Mouse (Mus musculus) adrenal gland, postnatal 36 days (tissue): Measurements from ENCODE around the gene Pdcd4. TPM values are rescaled to one million over a fixed set of nuclear protein-coding genes. Genes with fewer than 3 reads are reported as not detected.
"Not testable (repeated sequence)": the region's sequence is repeated elsewhere in the genome, so short reads cannot be mapped to it uniquely, and the experiment has no call there.

Experiments used
- DNase-seq, 2 experiments: peaks; one replicate each; pipeline ENCODE4 v3.0.0; 2021; ENCODE audit warnings: mixed read lengths in 1 of 2
- total RNA-seq, 2 experiments: library from RNA; stranded (reverse); gene quantifications; 2 replicates each; pipeline ENCODE4 v1.2.3; 2021

The Pdcd4 gene
- total RNA-seq, 2 experiments from 2014 or later: 83.2 to 121 TPM

DNA sequence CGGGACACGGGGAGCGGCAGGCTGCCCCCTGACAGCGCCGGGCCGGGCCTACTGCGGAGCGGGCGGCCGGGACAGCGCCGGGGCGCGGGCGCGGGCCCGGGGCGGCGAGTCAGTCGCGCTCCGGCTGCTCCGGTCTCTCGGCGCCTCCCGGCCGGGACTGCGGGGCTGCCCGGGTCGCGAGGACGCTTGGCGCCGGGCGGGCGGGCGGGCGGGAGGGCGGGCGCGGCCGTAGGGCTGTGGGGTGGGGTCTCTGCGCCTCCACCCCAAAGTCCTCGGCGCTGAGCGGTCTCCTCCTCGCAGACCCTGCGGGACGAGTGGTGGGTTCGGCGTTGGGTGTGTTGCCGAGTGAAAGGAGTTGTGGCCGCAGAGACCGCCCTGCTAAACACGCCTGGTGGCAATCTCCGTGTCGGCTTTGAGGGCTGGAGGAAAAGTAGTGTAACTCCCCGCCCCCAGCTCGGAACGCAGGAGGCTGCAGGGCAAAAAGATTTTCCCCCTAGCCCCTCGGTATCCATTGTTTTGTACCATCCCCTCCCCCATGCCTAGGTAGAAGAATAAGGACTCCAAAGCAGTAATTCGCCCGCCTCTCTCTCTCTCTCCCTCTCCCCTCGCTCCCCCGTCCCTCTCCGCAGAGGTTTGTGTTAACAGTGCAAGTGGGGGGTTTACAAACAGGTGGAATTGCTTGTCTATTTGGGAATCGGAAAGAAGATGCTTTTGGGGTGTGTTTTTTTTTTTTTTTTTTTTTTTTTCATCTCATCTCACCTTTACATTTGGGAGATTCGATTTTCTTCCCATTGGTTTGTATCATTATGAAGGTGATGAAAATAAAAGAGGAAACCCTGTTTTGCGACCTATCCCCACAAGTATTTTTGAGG lies 53.4 kb downstream of the Pdcd4 start:
- DNase-seq: peak; percentile 50 to 58

DNA sequence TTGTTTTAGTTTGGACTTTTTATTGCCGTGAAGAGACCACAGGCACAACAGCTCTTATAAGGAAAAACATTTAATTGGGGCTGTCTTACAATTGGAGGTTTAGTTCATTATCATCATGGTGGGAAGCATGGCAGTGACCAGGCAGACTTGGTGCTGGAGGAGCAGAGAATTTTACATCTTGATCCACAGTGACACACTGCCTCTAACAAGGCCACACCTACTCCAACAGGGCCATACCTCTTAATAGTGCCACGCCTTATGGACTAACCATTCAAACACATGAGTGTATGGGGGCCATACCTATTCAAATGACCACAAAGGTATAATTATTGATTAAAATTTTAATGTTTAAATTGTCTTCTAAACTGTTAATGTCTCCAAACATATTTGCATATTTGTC lies 65.5 kb downstream of the Pdcd4 start:
- no peak for DNase-seq

DNA sequence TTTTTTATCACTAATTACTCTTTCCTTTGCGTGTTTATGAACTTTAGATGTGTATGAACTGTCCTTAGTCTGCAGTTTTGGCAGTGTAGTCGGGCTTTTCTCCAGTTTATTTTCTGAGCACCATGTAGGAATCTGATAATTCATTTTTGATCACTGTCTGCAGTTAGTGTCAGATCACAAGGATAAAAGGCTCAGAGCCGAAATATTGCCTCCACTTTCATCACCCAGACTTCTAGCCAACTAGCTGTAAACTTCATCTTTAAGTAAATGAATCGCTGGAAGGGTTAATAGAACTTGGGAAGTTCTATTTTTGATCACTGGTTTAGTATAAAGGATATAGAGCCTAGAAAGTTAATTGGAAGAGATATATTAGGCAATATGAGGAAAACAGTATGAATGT lies 70.5 kb downstream of the Pdcd4 start:
- no peak for DNase-seq

DNA sequence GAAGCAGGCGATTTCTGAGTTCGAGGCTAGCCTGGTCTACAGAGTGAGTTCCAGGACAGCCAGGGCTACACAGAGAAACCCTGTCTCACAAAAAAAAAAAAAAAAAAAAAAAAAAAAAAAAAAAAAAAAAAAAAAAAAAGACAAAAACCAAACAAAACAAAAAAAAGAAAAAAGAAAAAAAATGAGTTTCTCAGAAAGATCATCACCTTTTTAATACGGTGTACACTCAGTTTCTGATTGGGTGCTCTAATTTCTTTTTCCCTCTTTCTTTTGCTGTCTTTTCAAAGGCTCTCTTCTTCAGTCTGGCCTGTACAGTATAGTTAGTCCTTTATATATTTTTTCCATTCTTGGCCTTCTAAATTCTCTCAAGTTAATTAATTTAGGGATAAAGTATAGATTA lies 72.3 kb downstream of the Pdcd4 start:
- DNase-seq: not testable (repeated sequence)

DNA sequence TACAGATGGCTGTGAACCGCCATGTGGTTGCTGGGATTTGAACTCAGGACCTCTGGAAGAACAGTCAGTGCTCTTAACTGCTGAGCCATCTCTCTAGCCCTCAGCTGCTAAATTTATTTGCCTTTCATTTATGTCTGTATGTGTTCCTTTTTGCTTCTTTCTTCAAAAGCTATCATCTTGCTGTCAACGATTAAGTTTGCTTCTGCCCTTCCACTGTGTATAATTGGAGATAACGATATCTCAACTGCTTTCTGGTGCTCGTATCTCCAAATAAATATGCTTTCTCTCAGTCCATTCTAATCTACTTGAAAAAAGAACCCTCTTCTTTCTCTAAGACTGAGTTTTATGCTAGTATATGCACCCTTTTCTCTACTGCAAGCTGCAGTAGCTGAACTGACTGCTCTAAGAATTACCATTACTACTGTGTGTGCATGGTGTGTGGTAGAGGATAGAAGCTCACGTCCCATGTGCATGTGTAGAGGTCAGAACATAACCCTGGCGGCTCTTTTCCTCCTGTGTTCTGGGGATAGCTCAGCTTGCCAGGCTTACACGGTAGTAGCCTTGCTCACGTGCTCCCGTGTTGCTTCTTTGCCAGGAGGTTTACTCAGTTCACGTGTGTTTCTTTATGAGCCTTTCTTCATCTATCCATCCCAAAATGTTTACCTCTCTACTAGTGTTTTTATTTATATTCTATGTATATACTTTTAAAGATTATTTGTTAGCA lies 73.0 kb downstream of the Pdcd4 start:
- no peak for DNase-seq

DNA sequence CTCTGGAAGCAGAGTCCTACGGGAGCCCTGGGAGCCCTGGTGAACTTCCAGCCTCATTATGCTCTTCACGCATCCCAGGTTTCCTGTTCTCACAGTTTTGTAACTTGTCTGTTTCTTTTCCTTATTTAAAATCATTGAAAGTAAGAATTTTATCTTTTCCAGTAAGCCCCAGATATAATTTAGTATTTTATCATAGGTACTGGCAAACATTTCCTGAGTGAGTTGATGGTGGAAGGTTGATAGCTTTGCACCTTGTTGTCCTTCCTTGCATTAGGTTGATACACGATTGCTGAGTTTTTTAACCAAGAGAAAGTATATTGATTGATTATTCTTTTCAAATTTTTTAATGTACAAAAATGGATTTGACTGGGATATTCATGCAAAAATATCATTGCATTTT lies 77.2 kb downstream of the Pdcd4 start:
- DNase-seq: no peak

DNA sequence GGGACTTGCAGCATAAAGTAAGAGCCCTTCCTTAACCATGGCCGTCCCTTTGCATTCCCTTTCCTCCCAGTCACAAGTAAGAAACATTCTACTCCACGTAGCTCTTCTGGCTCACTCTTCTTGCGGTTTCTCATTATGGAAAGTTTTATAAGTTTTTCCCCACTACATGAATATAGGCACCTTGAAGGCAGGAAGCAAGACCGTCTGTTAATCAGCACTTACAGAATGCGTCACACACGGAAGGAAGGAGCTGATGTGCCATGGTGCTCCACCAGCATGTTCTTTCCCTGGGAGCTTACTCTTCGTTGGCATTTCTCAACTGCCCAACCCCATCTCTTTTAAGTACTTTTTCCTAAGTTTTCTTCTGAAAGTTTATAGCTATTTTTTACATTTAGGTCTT lies 79.9 kb downstream of the Pdcd4 start:
- DNase-seq: no peak

DNA sequence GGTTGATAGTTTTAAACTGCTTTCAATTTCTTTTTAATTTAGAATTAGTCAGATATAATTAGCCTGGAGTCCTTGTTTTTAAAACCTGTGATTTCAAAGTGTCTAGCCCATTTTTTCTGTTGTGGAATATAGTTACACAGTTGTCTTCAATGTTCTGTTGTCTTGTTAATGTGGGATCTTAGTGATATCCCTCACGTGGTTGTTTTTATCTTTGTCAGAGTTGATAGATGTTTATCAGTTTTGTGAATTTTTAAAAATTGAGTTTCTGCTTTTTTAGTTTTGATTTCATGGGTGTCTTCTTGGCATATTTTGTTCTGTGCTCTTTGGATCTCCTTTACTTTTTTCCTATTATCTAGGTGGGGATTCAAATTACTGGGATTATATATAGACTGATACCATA lies 81.6 kb downstream of the Pdcd4 start:
- no peak for DNase-seq

Other genes starting within 250 kb of the Pdcd4 start
- gene Rbm20, start 214.9 kb upstream of the Pdcd4 start, total RNA-seq: 1 to 10 TPM; 1.4 to 2.1 TPM
- gene Shoc2, start 52.1 kb downstream of the Pdcd4 start, total RNA-seq: 10 to 100 TPM; 47.5 to 52.6 TPM
- 10 to 100 TPM; 26.2 to 29.1 TPM for gene Bbip1, start 52.4 kb downstream of the Pdcd4 start, total RNA-seq
- under 1 TPM; 0.36 to 0.40 TPM for gene Adra2a, start 151.9 kb downstream of the Pdcd4 start, total RNA-seq